In the genomic region with DNA sequence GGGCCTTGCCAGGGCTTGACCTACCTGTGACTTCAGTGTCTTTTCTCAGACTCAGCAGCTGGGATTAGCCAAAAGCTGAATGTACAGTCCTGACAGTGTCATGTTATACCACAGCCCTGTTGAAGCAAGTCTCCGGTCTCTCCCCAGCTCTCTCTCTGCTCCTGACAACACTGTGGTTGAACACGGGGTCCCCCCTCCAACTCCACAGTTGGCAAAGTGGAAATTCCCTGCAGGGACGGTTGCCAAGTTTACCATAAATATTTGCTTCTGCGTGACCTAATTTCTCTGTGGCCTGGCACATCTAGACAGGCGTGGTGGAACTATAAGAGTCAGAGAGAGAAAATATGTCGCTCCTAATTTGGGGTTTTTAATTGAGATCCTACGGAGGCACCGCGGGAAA, we compare ENCODE assay signal across 23 mouse cellular contexts.
DNase-seq lines count a peak whose midpoint lies in the region; ATAC-seq and TF ChIP-seq lines count a peak whose summit lies in the region.
"Had no signal": no experiment of that assay in that cellular context is flagged by ENCODE, and none has a peak within 500 bp of the region (broad histone marks: within the 10 kb centered on the region; RNA-seq: fewer than 3 reads in every experiment).

No protein-coding gene starts in this region.

- 60% methylated on average over 9 of the region's 9 CpGs for WGBS in lung, adult 2 months
- 89% methylated on average over 9 of the region's 9 CpGs for WGBS in kidney, embryonic 16.5 days
- WGBS in hindbrain, embryonic 10.5 days: 93% methylated on average over 9 of the region's 9 CpGs

- H3K27me3 ChIP-seq in kidney, embryonic 16.5 days (ENCODE audit: insufficient read depth, low read length): no peaks in the 10 kb centered on the region
- H3K27me3 ChIP-seq in hindbrain, embryonic 10.5 days (ENCODE audit: insufficient read depth, poor library complexity, severe bottlenecking): no peaks in the 10 kb centered on the region
- H3K27me3 ChIP-seq: heart, embryonic 15.5 days; megakaryocyte, embryonic 14.5 days; midbrain, embryonic 13.5 days; stomach, embryonic 15.5 days had no signal

- H3K36me3 ChIP-seq in kidney, embryonic 16.5 days (ENCODE audit: insufficient read depth, low read length): no peaks in the 10 kb centered on the region
- no peaks in the 10 kb centered on the region for H3K36me3 ChIP-seq in hindbrain, embryonic 10.5 days
- H3K36me3 ChIP-seq: heart, embryonic 15.5 days; midbrain, embryonic 13.5 days; stomach, embryonic 15.5 days had no signal

- DNase-seq in lung, postnatal 10 days: peak; percentile 51
- DNase-seq in lung, adult 2 months: no peak
- peak; percentile 28 for DNase-seq in brain, embryonic 14.5 days (ENCODE audit: low read depth)
- peak; percentile 48 for DNase-seq in cerebellum, adult 8-10 months
- DNase-seq in cerebellum, postnatal 36 days: peak; percentile 54 to 55
- no peak for DNase-seq in frontal cortex, postnatal 25 days (ENCODE audit: low spot score in 2 of 2)
- DNase-seq in hindbrain, embryonic 10.5 days (ENCODE audit: low spot score): no peak
- DNase-seq: adrenal gland, postnatal 10 days; gastrocnemius, postnatal 36 days; heart, adult 2 months; heart, postnatal 36 days; kidney, adult 18-20 months; right cerebral cortex, postnatal 25 days; thymus, postnatal 25 days had no signal

- TF ChIP-seq CTCF in lung, adult 2 months (IDR thresholded peaks at IDR 0.05; ENCODE audit: insufficient read depth, low read length): no peak
- no peak for TF ChIP-seq CTCF in brain, embryonic 14.5 days (IDR thresholded peaks at IDR 0.05; ENCODE audit: borderline replicate concordance, extremely low read depth, insufficient read depth, insufficient read length)

- no peak overlapping the region for H3K27ac ChIP-seq in kidney, embryonic 16.5 days (ENCODE audit: low read length)
- H3K27ac ChIP-seq in hindbrain, embryonic 10.5 days: no peak overlapping the region
- H3K27ac ChIP-seq: heart, adult 2 months; heart, embryonic 15.5 days; hindbrain, embryonic 14.5 days; kidney, postnatal 0 days; midbrain, embryonic 13.5 days; stomach, embryonic 15.5 days had no signal

- H3K4me2 ChIP-seq in kidney, embryonic 16.5 days (replicated peaks; ENCODE audit: low read depth, low read length): no peak overlapping the region
- H3K4me2 ChIP-seq: heart, embryonic 15.5 days; hindbrain, embryonic 14.5 days; midbrain, embryonic 13.5 days; stomach, embryonic 15.5 days had no signal

- ATAC-seq in kidney, embryonic 16.5 days (ENCODE audit: low FRiP score, low TSS enrichment): no peak
- ATAC-seq: activated CD4-positive, CD25-positive, alpha-beta regulatory T cell, adult 4 months; inflammation-experienced regulatory T-cells, adult 6 months; midbrain, embryonic 13.5 days had no signal

- no peak for TF ChIP-seq POLR2A in lung, adult 2 months (IDR thresholded peaks at IDR 0.05; ENCODE audit: borderline replicate concordance, extremely low read depth, low read depth, low read length)
- TF ChIP-seq POLR2A in brain, embryonic 14.5 days (IDR thresholded peaks at IDR 0.05; ENCODE audit: borderline replicate concordance, extremely low read depth, insufficient read depth, insufficient read length, poor library complexity, severe bottlenecking): no peak

- H3K9ac ChIP-seq in kidney, embryonic 16.5 days (replicated peaks; ENCODE audit: low read length): no peak overlapping the region
- H3K9ac ChIP-seq: heart, embryonic 15.5 days; hindbrain, embryonic 14.5 days; midbrain, embryonic 13.5 days; stomach, embryonic 15.5 days had no signal

- no peaks in the 10 kb centered on the region for H3K9me3 ChIP-seq in kidney, embryonic 16.5 days (ENCODE audit: low read length)
- no peaks in the 10 kb centered on the region for H3K9me3 ChIP-seq in hindbrain, embryonic 10.5 days
- H3K9me3 ChIP-seq: heart, embryonic 15.5 days; midbrain, embryonic 13.5 days; stomach, embryonic 15.5 days had no signal

- no peak overlapping the region for H3K4me3 ChIP-seq in lung, adult 2 months (replicated peaks; ENCODE audit: extremely low read depth, low read depth, low read length)
- no peak overlapping the region for H3K4me3 ChIP-seq in kidney, embryonic 16.5 days (ENCODE audit: low read length)
- H3K4me3 ChIP-seq in hindbrain, embryonic 10.5 days: no peak overlapping the region
- H3K4me3 ChIP-seq: heart, adult 2 months; heart, embryonic 15.5 days; midbrain, embryonic 13.5 days; stomach, embryonic 15.5 days had no signal

- no peaks in the 10 kb centered on the region for H3K4me1 ChIP-seq in lung, adult 2 months (ENCODE audit: control insufficient read depth, insufficient read depth, low read length)
- H3K4me1 ChIP-seq in kidney, embryonic 16.5 days (ENCODE audit: insufficient read depth, low read length): no peaks in the 10 kb centered on the region
- H3K4me1 ChIP-seq in hindbrain, embryonic 10.5 days (replicated peaks): no peaks in the 10 kb centered on the region
- H3K4me1 ChIP-seq: heart, embryonic 15.5 days; megakaryocyte, embryonic 14.5 days; stomach, embryonic 15.5 days had no signal

Comparison
In these comparisons a context has a peak if more than half of its experiments do, and no peak if none do; other contexts are left out.
1. DNase-seq: peak in lung, postnatal 10 days (single experiment), brain, embryonic 14.5 days (single experiment), cerebellum, adult 8-10 months (single experiment) and cerebellum, postnatal 36 days (2 of 2); none in lung, adult 2 months (single experiment), frontal cortex, postnatal 25 days (0 of 2) and hindbrain, embryonic 10.5 days (single experiment).